Mouse (Mus musculus) lung, postnatal 25 days (tissue): ENCODE results near the gene Hinfp.

Experiments used
- DNase-seq: peaks from one replicate; pipeline ENCODE4 v3.0.0; 2022; ENCODE audit warnings: low spot score

Gene Hinfp

DNA sequence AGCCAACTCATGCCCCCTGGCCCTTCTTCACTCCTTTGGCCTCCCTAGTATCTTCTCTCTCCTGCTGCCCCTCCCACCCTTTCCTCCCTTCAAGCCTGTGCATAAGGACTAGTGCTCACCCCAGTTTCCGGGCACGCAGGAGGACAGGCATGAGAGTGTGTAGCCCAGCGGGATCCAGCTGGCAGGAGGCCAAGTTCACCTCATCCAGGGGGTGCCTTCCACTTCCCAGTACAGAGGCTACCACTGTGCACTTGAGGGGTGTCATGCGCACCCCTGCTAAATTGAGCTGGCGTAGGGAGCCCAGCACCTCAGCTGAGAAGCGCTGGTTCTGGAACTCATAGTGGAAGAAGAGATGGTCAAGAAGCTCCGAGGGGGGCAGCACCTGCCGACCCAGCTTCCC is 49.3 kb downstream of the Hinfp start:
- no peak for DNase-seq

DNA sequence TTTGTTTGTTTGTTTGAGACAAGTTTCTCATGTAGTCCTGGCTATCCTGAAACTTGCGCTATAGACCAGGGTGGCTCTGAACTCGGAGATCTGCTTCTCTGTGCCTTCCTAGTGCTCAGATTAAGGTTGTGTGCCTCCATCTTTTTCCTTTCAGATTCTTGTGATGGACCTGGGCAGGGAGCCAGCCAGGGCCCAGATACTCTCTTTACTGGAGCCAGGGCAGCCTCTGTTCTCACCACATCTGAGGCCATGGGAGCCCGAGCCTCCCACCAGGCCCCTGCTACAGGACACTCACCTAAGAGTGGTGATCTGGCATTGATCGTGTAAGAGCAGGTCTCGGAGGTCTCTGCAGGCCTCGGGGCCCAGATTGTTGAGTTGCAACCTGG is 50.3 kb downstream of the Hinfp start:
- no peak for DNase-seq

- DNase-seq, result no peak
Measured at GRCm38 (mm10) chr9:44254508-44255135, 50.8 kb downstream of the Hinfp start.

- no peak for DNase-seq
Measured at GRCm38 (mm10) chr9:44253441-44253840, 52.0 kb downstream of the Hinfp start.

DNA sequence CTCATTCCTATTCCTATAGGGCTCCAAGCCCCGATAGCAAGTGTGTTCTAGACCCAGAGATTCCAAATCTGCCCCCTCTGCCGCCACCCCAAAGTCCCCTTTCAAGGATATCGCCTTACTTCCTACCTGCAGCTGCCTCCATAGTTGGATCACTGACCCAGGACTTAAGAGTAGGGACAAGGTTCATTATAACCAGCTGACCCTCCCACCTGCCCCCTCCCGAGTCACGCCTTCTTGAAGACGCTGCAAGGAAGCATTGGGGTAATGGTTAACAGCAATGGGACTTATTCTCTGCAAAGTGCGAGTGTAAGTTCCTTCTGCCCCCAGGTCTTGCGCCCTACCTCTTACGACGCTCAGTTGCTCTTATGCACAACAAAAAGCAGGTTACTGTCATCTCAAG is 54.2 kb downstream of the Hinfp start, which contains the start of gene Pdzd3:
Gene Pdzd3, minus strand, starts transcription at position 158 of the 400 bp plus-strand sequence.
- DNase-seq, result no peak

- no peak for DNase-seq
Measured at GRCm38 (mm10) chr9:44250445-44250844, 55.0 kb downstream of the Hinfp start.

- DNase-seq, result peak; percentile 80
Measured at GRCm38 (mm10) chr9:44249181-44250146, 56.0 kb downstream of the Hinfp start.

- no peak for DNase-seq
Measured at GRCm38 (mm10) chr9:44247907-44248306, 57.6 kb downstream of the Hinfp start.

GRCm38 (mm10) chr9:44243621-44244020 is 61.9 kb downstream of the Hinfp start:
- no peak for DNase-seq
